Mouse (Mus musculus) heart, embryonic 14.5 days (tissue): Measurements from ENCODE around the gene Naa25. TPM values are rescaled to one million over a fixed set of nuclear protein-coding genes. Genes with fewer than 3 reads are reported as not detected.

ENCODE experiments used
- ATAC-seq: fragments of 200-750 bp; cut with Nextera tagmentation; 2 replicates; pipeline ENCODE4 v1.8.0; 2017; ENCODE audit warnings: low read depth, moderate TSS enrichment; ENCODE audit not compliant: insufficient number of reproducible peaks, insufficient read depth, low FRiP score
- H3K27ac ChIP-seq, 2 experiments: fragments of 200-500 bp in 1 of 2; fragments of 300-500 bp in 1 of 2; sonication (generic) in 1 of 2; replicated peaks in 1 of 2; 2 replicates each; pipeline ENCODE4 v1.5.1; 2012 to 2014; ENCODE audit warnings: low read depth in 2 of 2, low read length in 2 of 2, control low read depth in 1 of 2, mild to moderate bottlenecking in 1 of 2, mixed read lengths in 1 of 2; ENCODE audit not compliant: control insufficient read depth in 1 of 2, insufficient read depth in 1 of 2
- H3K27me3 ChIP-seq: fragments of 300-500 bp; sonication (generic); 2 replicates; pipeline ENCODE4 v1.6.1; 2014; ENCODE audit warnings: mild to moderate bottlenecking, low read length, control low read depth; ENCODE audit not compliant: control insufficient read depth, insufficient read depth
- H3K36me3 ChIP-seq: fragments of 300-500 bp; sonication (generic); 2 replicates; pipeline ENCODE4 v1.6.1; 2014; ENCODE audit warnings: mild to moderate bottlenecking, control low read depth, low read length, mixed read lengths; ENCODE audit not compliant: control insufficient read depth, insufficient read depth
- H3K4me1 ChIP-seq, 2 experiments: fragments of 200-500 bp in 1 of 2; fragments of 300-500 bp in 1 of 2; sonication (generic) in 1 of 2; 2 replicates each; pipeline ENCODE4 v1.6.1; 2012 to 2014; ENCODE audit warnings: low read length in 2 of 2, control low read depth in 1 of 2, mixed read lengths in 1 of 2; ENCODE audit not compliant: control insufficient read depth in 2 of 2, insufficient read depth in 2 of 2
- H3K4me2 ChIP-seq: fragments of 300-500 bp; sonication (generic); 2 replicates; pipeline ENCODE4 v1.6.1; 2014; ENCODE audit warnings: mild to moderate bottlenecking, low read length
- H3K4me3 ChIP-seq, 2 experiments: fragments of 200-500 bp in 1 of 2; fragments of 300-500 bp in 1 of 2; sonication (generic) in 1 of 2; 2 replicates each; pipeline ENCODE4 v1.5.1; 2012 to 2014; ENCODE audit warnings: low read length in 2 of 2, mild to moderate bottlenecking in 2 of 2, control low read depth in 1 of 2, low read depth in 1 of 2, moderate library complexity in 1 of 2; ENCODE audit not compliant: control insufficient read depth in 1 of 2, insufficient read depth in 1 of 2
- H3K9ac ChIP-seq: fragments of 300-500 bp; sonication (generic); 2 replicates; pipeline ENCODE4 v1.6.1; 2014; ENCODE audit warnings: mild to moderate bottlenecking, low read length
- H3K9me3 ChIP-seq: fragments of 300-500 bp; sonication (generic); 2 replicates; pipeline ENCODE4 v1.6.1; 2016; ENCODE audit warnings: low read length, control low read depth; ENCODE audit not compliant: control insufficient read depth
- WGBS: fragments of 180-500 bp; shearing (Covaris S2); extraction: QIAGEN DNeasy Blood & Tissue Kit; methylation state at CpG from one replicate; pipeline ENCODE4 v1.1.7; 2014; 5-methylcytosine and 5-hydroxymethylcytosine counted together
- polyA plus RNA-seq: library from polyadenylated mRNA; unstranded; fragments of >200 nt; fragmentation: Nextera tagmentation; extraction: Ambion mirVana; gene quantifications from 2 replicates; pipeline ENCODE4 v1.2.1, GENCODE M21; 2014

Naa25 gene
- polyA plus RNA-seq, 1 experiment from 2014 or later, result 32.8 TPM

DNA sequence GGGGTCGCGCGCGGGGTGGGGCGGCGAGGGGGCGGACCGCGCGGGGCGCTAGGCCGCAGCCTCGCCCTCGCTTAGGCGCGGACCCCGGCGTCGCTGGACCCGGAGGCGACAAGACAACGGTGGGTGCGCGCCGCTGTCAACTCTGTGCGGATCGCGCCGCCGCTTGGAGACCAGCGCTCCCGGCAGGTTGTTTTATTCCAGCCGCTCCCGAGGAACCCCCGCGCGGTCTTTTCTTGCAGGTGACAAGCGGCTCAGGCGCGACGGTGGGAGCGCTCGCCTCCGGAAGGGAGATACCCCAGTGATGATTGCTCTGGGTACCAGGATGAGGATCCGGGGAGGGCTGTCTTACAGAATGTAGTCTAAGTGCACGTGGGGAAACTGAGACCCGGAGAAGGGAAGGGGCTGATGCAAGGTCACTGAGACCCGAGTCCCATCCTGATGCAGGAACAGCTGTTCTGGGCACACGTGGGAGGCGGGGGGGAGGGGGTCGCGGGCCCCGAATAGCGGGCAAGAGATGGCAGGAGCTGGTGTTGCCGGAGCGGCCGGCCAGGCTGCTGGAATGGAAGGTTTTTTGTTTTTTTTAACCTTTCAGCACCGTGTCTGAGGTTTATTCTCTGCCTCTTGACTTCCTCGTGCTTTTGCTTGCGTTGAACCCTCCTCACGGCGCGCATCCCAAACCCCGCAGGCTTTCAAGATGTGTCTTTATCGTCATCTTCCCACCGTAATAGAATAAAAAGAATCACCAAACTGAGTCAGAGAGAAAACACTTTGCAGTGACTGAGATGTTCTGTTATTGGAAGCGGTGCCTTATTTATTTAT, 619 bp downstream of the Naa25 start:
- peak; percentile 78 for ATAC-seq
- Histone ChIP-seq H3K4me1 (peaks cover 6 to 14% of the 10 kb centered on the region in 2 experiments), H3K9me3 (no peaks in the 10 kb centered on the region), H3K36me3 (peaks cover 18% of the 10 kb centered on the region; the same call in 1 of the 2 replicates), H3K9ac (peak overlapping the region; percentile 94), H3K27me3 (no peaks in the 10 kb centered on the region), H3K4me3 (peak overlapping the region; percentile 84 to 95), H3K4me2 (peak overlapping the region; percentile 95), H3K27ac (peak overlapping the region in 1 of 2 experiments; percentile 80; a peak in 2 of 4 replicates)
- WGBS, result under 1% methylated on average over 67 of the region's 67 CpGs

DNA sequence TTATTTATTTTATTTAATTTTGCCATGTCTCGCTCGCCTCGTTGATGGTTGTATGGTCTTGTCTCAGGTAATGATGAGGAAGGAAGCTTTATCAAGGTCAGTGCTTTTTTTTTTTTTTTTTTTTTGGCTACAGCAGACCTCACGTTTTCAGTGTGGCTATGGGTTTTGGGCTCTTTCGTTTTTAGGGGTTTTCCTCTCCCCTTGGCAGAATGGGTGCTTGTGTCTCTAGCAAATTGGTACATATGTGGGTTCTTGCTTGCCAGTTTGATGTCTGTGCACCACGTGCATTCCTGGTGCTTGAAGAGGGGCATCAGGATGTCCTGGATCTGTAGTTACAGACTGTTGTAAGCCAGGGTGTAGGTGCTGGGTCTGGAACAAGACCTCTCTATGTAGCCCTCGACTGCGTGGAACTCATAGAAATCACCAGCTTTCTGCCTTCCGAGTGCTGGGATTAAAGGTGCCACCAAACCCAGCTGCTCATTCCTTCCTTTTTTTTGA, 1.3 kb downstream of the Naa25 start:
- Histone ChIP-seq H3K4me3 (peak overlapping the region; percentile 10 to 95; a peak in 3 of 4 replicates), H3K9me3 (no peaks in the 10 kb centered on the region), H3K4me1 (peaks cover 8 to 14% of the 10 kb centered on the region in 2 experiments), H3K9ac (peak overlapping the region; percentile 94), H3K27ac (no peak overlapping the region), H3K36me3 (peaks cover 18% of the 10 kb centered on the region; the same call in 1 of the 2 replicates), H3K4me2 (peak overlapping the region; percentile 95), H3K27me3 (no peaks in the 10 kb centered on the region)
- 50% methylated on average over 9 of the region's 9 CpGs for WGBS
- no peak for ATAC-seq

DNA sequence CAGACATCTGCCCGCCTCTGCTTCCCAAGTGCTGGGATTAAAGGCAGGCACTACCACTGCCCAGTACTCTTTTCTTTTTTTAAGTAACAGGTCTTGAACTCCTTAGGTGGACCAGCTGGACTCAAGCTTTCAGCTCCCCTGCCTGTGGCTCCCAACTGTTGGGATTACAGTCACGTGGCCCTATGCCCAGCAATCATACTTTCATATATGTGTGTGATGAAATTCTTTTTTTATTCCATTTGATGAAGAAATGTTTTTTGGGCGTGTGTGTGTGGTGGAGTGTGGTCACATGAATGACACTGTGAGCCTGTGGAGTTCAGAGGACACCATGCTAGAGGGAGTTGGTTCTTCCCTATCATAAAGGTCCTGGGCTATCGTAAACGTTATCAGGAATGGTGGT, 1.8 kb downstream of the Naa25 start:
- no peak for ATAC-seq
- 84% methylated on average over 5 of the region's 5 CpGs for WGBS
- no peak overlapping the region for H3K4me3 ChIP-seq

GRCm38 (mm10) chr5:121400064-121400463, 2.3 kb downstream of the Naa25 start:
- Histone ChIP-seq H3K27me3 (no peaks in the 10 kb centered on the region), H3K9ac (no peak overlapping the region), H3K4me2 (no peak overlapping the region), H3K9me3 (no peaks in the 10 kb centered on the region), H3K4me3 (no peak overlapping the region), H3K4me1 (peaks cover 8 to 18% of the 10 kb centered on the region in 2 experiments), H3K36me3 (peaks cover 18% of the 10 kb centered on the region; the same call in 1 of the 2 replicates), H3K27ac (no peak overlapping the region)
- no peak for ATAC-seq
- WGBS, result 60% methylated on average over 5 of the region's 5 CpGs

More for the DNA sequence above, 1.8 kb downstream of the Naa25 start:
- H3K9me3 ChIP-seq, result no peaks in the 10 kb centered on the region
- H3K4me2 ChIP-seq, result peak overlapping the region; percentile 95; the same call in 1 of the 2 replicates
- no peaks in the 10 kb centered on the region for H3K27me3 ChIP-seq
- peaks cover 8 to 14% of the 10 kb centered on the region in 2 experiments for H3K4me1 ChIP-seq
- no peak overlapping the region for H3K27ac ChIP-seq
- H3K36me3 ChIP-seq, result peaks cover 18% of the 10 kb centered on the region; the same call in 1 of the 2 replicates
- H3K9ac ChIP-seq, result no peak overlapping the region; the same call in 1 of the 2 replicates

- ATAC-seq, result no peak
- 70% methylated on average over 5 of the region's 5 CpGs for WGBS
- H3K4me3 ChIP-seq, result no peak overlapping the region
- H3K4me1 ChIP-seq, result peaks cover 8 to 18% of the 10 kb centered on the region in 2 experiments
- no peaks in the 10 kb centered on the region for H3K27me3 ChIP-seq
- H3K36me3 ChIP-seq, result peaks cover 18% of the 10 kb centered on the region; the same call in 1 of the 2 replicates
- no peaks in the 10 kb centered on the region for H3K9me3 ChIP-seq
- no peak overlapping the region for H3K27ac ChIP-seq
- H3K4me2 ChIP-seq, result no peak overlapping the region
- H3K9ac ChIP-seq, result no peak overlapping the region; the same call in 1 of the 2 replicates
Observed at GRCm38 (mm10) chr5:121400849-121401248, 3.1 kb downstream of the Naa25 start.

DNA sequence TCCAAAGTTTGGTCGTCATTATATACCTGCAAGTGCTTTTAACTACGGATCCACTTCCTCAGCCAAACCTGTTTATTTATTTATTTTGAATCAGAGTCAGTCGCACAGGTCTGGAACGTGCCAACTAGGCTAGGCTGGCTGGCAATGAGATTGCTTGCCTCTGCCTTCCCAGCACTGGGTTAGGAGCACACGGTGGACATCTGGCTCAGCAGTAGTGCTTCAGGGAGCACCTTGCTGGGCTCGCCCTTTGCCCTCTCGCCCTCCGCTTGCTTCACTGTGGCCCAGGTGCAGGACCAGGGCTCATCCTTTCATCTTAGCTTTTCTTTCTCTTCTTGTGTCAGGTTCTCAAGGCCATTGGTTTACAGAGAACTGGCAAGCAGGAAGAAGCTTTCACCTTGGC, 10.1 kb downstream of the Naa25 start:
- Histone ChIP-seq H3K27me3 (no peaks in the 10 kb centered on the region), H3K4me2 (no peak overlapping the region), H3K9me3 (no peaks in the 10 kb centered on the region), H3K9ac (no peak overlapping the region), H3K27ac (no peak overlapping the region), H3K36me3 (peaks cover 61% of the 10 kb centered on the region), H3K4me1 (peaks cover 2 to 4% of the 10 kb centered on the region in 2 experiments; a peak in 2 of 4 replicates), H3K4me3 (no peak overlapping the region)
- ATAC-seq, result no peak
- 88% methylated on average over 8 of the region's 8 CpGs for WGBS

GRCm38 (mm10) chr5:121410975-121411374, 13.2 kb downstream of the Naa25 start:
- Histone ChIP-seq H3K9me3 (no peaks in the 10 kb centered on the region), H3K4me1 (no peaks in the 10 kb centered on the region), H3K4me3 (no peak overlapping the region), H3K27ac (no peak overlapping the region), H3K27me3 (no peaks in the 10 kb centered on the region), H3K4me2 (no peak overlapping the region), H3K9ac (no peak overlapping the region), H3K36me3 (peaks cover 91% of the 10 kb centered on the region)
- 87% methylated on average over 4 of the region's 4 CpGs for WGBS
- no peak for ATAC-seq
